Mouse (Mus musculus) spleen, adult 2 months (tissue): ENCODE measurements around the gene Asic1. TPM values are rescaled to one million over a fixed set of nuclear protein-coding genes. Genes with fewer than 3 reads are reported as not detected.

Source experiments
- DNase-seq, 2 experiments: peaks; one replicate each; pipeline versions ENCODE4 v3.0.0 to v3.0.0-alpha.2; 2012 to 2021; ENCODE audit warnings: low spot score in 2 of 2, low read depth in 1 of 2
- H3K27ac ChIP-seq: fragments of 200-500 bp; 2 replicates; pipeline ENCODE4 v1.5.1; 2012; ENCODE audit warnings: low read length, inconsistent platforms; ENCODE audit not compliant: insufficient read depth
- H3K27me3 ChIP-seq: fragments of 200-500 bp; 2 replicates; pipeline ENCODE4 v1.6.1; 2012; ENCODE audit warnings: mild to moderate bottlenecking, moderate library complexity, low read length, inconsistent platforms; ENCODE audit not compliant: control insufficient read depth, insufficient read depth
- H3K36me3 ChIP-seq: fragments of 200-500 bp; 2 replicates; pipeline ENCODE4 v1.6.1; 2012; ENCODE audit warnings: mild to moderate bottlenecking, low read length, inconsistent platforms; ENCODE audit not compliant: control insufficient read depth, insufficient read depth
- H3K4me1 ChIP-seq: fragments of 200-500 bp; 2 replicates; pipeline ENCODE4 v1.6.1; 2011; ENCODE audit warnings: inconsistent platforms; ENCODE audit not compliant: control insufficient read depth, insufficient read depth, insufficient read length
- H3K4me3 ChIP-seq: fragments of 200-500 bp; 2 replicates; pipeline ENCODE4 v1.5.1; 2011; ENCODE audit warnings: mild to moderate bottlenecking, inconsistent platforms; ENCODE audit not compliant: insufficient read depth, insufficient read length; ENCODE audit errors: extremely low read depth
- CTCF ChIP-seq: fragments of 200-500 bp; IDR thresholded peaks from 2 replicates; pipeline ENCODE4 v1.5.1; 2011; ENCODE audit warnings: mild to moderate bottlenecking, inconsistent platforms; ENCODE audit not compliant: insufficient read depth, insufficient read length, insufficient replicate concordance; ENCODE audit errors: extremely low read depth
- POLR2A ChIP-seq: fragments of 200-500 bp; IDR thresholded peaks from 2 replicates; pipeline ENCODE4 v1.6.1; 2011; ENCODE audit warnings: low read depth, low read length, inconsistent platforms
- WGBS: fragments of 180-500 bp; shearing (Covaris S2); methylation state at CpG from one replicate; pipeline ENCODE4 v1.1.7; 2018; 5-methylcytosine and 5-hydroxymethylcytosine counted together
- polyA plus RNA-seq: library from polyadenylated mRNA; depleted of rRNA; stranded (reverse); fragments of >200 nt; gene quantifications from 2 replicates; pipeline ENCODE4 v1.2.3, GENCODE M21; 2012

Asic1 gene
- polyA plus RNA-seq, 1 experiment, result 2.0 TPM

GRCm38 (mm10) chr15:99651984-99652872 lies 17.9 kb upstream of the Asic1 start:
- H3K4me3 ChIP-seq, result no peak overlapping the region
- H3K27me3 ChIP-seq, result peaks cover 5% of the 10 kb centered on the region
- 59% methylated on average over 10 of the region's 10 CpGs for WGBS

GRCm38 (mm10) chr15:99653291-99653690 lies 16.9 kb upstream of the Asic1 start:
- H3K4me1 ChIP-seq, result peaks cover 5% of the 10 kb centered on the region
- no peak for DNase-seq
- no peak overlapping the region for H3K4me3 ChIP-seq
- H3K27me3 ChIP-seq, result peaks cover 5% of the 10 kb centered on the region
- WGBS, result 20% methylated on average over 8 of the region's 8 CpGs
- no peak overlapping the region for H3K27ac ChIP-seq
- no peak for TF ChIP-seq CTCF
- TF ChIP-seq POLR2A, result no peak
- H3K36me3 ChIP-seq, result no peaks in the 10 kb centered on the region

More at GRCm38 (mm10) chr15:99651984-99652872, 17.9 kb upstream of the Asic1 start:
- no peak overlapping the region for H3K27ac ChIP-seq
- TF ChIP-seq CTCF (no peak), POLR2A (no peak)
- peaks cover 5% of the 10 kb centered on the region for H3K4me1 ChIP-seq
- no peak for DNase-seq
- H3K36me3 ChIP-seq, result no peaks in the 10 kb centered on the region

- Histone ChIP-seq H3K27me3 (peaks cover 5% of the 10 kb centered on the region), H3K27ac (no peak overlapping the region), H3K36me3 (no peaks in the 10 kb centered on the region), H3K4me1 (peaks cover 5% of the 10 kb centered on the region), H3K4me3 (no peak overlapping the region)
- DNase-seq, result no peak
- 18% methylated on average over 21 of the region's 21 CpGs for WGBS
- no peak for TF ChIP-seq POLR2A
These were observed 16.3 kb upstream of the Asic1 start for GRCm38 (mm10) chr15:99653876-99654275.

DNA sequence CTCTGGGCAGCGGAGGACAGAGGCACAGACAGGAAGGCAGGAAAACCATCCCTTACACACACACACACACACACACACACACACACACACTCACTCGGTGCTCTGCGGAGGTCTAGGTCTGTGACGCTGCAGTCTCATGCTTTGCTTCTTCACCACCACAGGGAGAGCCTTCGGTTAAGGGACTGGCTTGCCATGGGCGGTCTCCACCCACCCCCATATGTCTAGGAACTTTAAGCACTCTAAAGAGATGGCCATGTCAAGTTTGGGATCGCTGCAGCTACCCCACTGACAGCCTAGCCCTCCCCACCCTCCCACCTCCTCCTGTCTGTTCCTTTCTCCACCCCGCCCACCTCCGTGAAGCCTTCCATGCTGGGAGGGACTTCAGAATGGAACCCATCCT lies 14.2 kb upstream of the Asic1 start:
- 67% methylated on average over 9 of the region's 9 CpGs for WGBS
- TF ChIP-seq POLR2A, result no peak
- TF ChIP-seq CTCF, result no peak
- Histone ChIP-seq H3K27me3 (peaks cover 5% of the 10 kb centered on the region), H3K4me1 (no peaks in the 10 kb centered on the region; the same call in 1 of the 2 replicates), H3K36me3 (no peaks in the 10 kb centered on the region), H3K4me3 (no peak overlapping the region), H3K27ac (no peak overlapping the region)
- no peak for DNase-seq

DNA sequence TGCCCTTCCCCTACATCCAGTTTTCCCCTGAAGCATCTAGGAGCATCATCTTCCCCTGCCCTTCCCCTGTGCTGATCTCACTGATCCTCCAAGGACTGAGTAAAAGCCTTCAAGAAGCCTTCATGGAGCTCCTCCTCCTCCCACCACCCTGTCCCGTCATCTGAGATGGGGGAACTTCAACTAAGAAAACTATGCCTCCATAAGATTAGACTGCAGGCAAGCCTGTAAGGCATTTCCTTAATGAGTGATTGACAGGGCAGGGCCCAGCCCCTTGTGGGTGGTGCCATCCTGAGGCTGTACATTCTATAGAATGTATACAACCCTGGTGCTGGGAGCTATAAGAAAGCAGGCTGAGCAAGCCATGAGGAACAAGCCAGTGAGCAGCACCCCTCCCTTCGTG lies 11.7 kb upstream of the Asic1 start:
- H3K27ac ChIP-seq, result no peak overlapping the region
- WGBS, result 81% methylated on average over 2 of the region's 2 CpGs
- no peak overlapping the region for H3K4me3 ChIP-seq
- no peaks in the 10 kb centered on the region for H3K4me1 ChIP-seq
- no peak for DNase-seq
- TF ChIP-seq CTCF, result no peak
- TF ChIP-seq POLR2A, result no peak
- peaks cover 7% of the 10 kb centered on the region for H3K27me3 ChIP-seq
- no peaks in the 10 kb centered on the region for H3K36me3 ChIP-seq

- no peaks in the 10 kb centered on the region for H3K36me3 ChIP-seq
- WGBS, result 92% methylated on average over 15 of the region's 15 CpGs
- no peak for DNase-seq
- TF ChIP-seq CTCF, result no peak
- no peaks in the 10 kb centered on the region; the same call in 1 of the 2 replicates for H3K4me1 ChIP-seq
- peaks cover 12% of the 10 kb centered on the region for H3K27me3 ChIP-seq
- H3K4me3 ChIP-seq, result no peak overlapping the region
- no peak overlapping the region for H3K27ac ChIP-seq
These were observed 8.9 kb upstream of the Asic1 start for GRCm38 (mm10) chr15:99661121-99661830.

DNA sequence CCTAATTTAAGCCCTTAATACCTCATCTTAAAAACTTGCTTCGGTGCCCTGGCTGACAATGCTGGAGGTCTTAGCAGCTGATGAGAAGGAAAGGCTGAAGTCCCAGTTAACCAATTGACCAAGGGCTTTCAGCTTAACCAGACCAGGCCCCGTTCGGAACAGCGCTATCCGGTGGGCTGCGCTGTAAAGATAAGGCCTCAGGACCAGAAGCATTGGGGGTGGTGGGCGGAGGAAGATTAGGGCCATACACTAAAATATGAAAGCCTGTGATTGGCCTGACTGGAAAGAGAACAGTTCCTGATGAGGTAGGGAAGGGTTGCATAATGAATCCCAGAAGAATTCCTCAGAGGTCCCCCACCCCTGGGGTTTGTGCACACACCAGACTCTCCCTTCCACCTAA lies 7.8 kb upstream of the Asic1 start:
- H3K4me3 ChIP-seq, result no peak overlapping the region
- no peak overlapping the region for H3K27ac ChIP-seq
- WGBS, result 55% methylated on average over 7 of the region's 7 CpGs
- TF ChIP-seq POLR2A (no peak), CTCF (no peak)
- H3K36me3 ChIP-seq, result no peaks in the 10 kb centered on the region
- peaks cover 12% of the 10 kb centered on the region for H3K27me3 ChIP-seq
- DNase-seq, result no peak
- no peaks in the 10 kb centered on the region; the same call in 1 of the 2 replicates for H3K4me1 ChIP-seq
